Mouse (Mus musculus): ENCODE measurements around the gene Stfa2. TPM values are rescaled to one million over a fixed set of nuclear protein-coding genes. Genes with fewer than 3 reads are reported as not detected.
"Not testable (repeated sequence)": the region's sequence is repeated elsewhere in the genome, so short reads cannot be mapped to it uniquely, and the experiment has no call there.

Gene Stfa2
- total RNA-seq (2021), result not detected

- DNase-seq (ENCODE audit: extremely low spot score in 1 of 2, low spot score in 1 of 2), result no peak
Measured at GRCm38 (mm10) chr16:36408357-36408756, at the start of gene Stfa2. Gene Stfa2 (minus strand): TSS chr16:36408457.

GRCm38 (mm10) chr16:36455342-36455802, 47.1 kb upstream of the Stfa2 start, which contains the start of gene Stfa3:
Gene Stfa3 (minus strand): TSS chr16:36455392.
- no peak for DNase-seq (ENCODE audit: extremely low spot score in 1 of 2, low spot score in 1 of 2)

- not testable (repeated sequence) for DNase-seq (ENCODE audit: extremely low spot score in 1 of 2, low spot score in 1 of 2)
Measured at GRCm38 (mm10) chr16:36420979-36421378, 12.7 kb upstream of the Stfa2 start.

GRCm38 (mm10) chr16:36389060-36389459, 19.2 kb downstream of the Stfa2 start:
- no peak for DNase-seq (ENCODE audit: extremely low spot score in 1 of 2, low spot score in 1 of 2)

- DNase-seq (ENCODE audit: extremely low spot score in 1 of 2, low spot score in 1 of 2), result not testable (repeated sequence)
Measured at GRCm38 (mm10) chr16:36367648-36368047, 40.6 kb downstream of the Stfa2 start, which contains the start of gene BC100530. Gene BC100530 (minus strand): TSS chr16:36367748.

Other genes starting within 250 kb of the Stfa2 start
- not detected for gene Gm5483, start 224.2 kb downstream of the Stfa2 start, total RNA-seq (2021)
- not detected for gene Gm5416, start 198.1 kb downstream of the Stfa2 start, total RNA-seq (2021)
- not detected for gene 2010005H15Rik, start 187.0 kb downstream of the Stfa2 start, total RNA-seq (2021)
- gene Stfa1, start 131.5 kb downstream of the Stfa2 start, total RNA-seq (2021), result not detected
- not detected for gene BC117090, start 74.1 kb downstream of the Stfa2 start, total RNA-seq (2021)
- gene BC100530, start 40.7 kb downstream of the Stfa2 start, total RNA-seq (2021), result not detected
- not detected for gene Stfa3, start 46.9 kb upstream of the Stfa2 start, total RNA-seq (2021)
- gene Casr, start 153.7 kb upstream of the Stfa2 start, total RNA-seq (2021), result 1 to 10 TPM; 3.9 to 4.3 TPM

All from layer of hippocampus, postnatal 25 days (tissue).